Mouse (Mus musculus) thymus, adult 2 months (tissue): ENCODE measurements around the gene Antxr2.

Source experiments
- CTCF ChIP-seq: fragments of 200-500 bp; IDR thresholded peaks from 2 replicates; pipeline ENCODE4 v1.5.1; 2012; ENCODE audit warnings: mild to moderate bottlenecking, control low read depth, low read length, moderate library complexity, borderline replicate concordance; ENCODE audit not compliant: control insufficient read depth, poor library complexity, insufficient read depth; ENCODE audit errors: extremely low read depth
- POLR2A ChIP-seq: fragments of 200-500 bp; IDR thresholded peaks from 2 replicates; pipeline ENCODE4 v1.6.1; 2012; ENCODE audit warnings: mild to moderate bottlenecking, low read length, control low read depth, moderate library complexity; ENCODE audit not compliant: control insufficient read depth, poor library complexity, insufficient read depth; ENCODE audit errors: extremely low read depth

- TF ChIP-seq CTCF (no peak), POLR2A (no peak)
These were observed 25.1 kb downstream of the Antxr2 start for GRCm38 (mm10) chr5:98005751-98006150.
